Mouse (Mus musculus): Measurements from ENCODE around the gene Pabpn1l.

GRCm38 (mm10) chr8:122584981-122585380 is 37.6 kb downstream of the Pabpn1l start:
- TF ChIP-seq CTCF (IDR thresholded peaks at IDR 0.05; ENCODE audit: control insufficient read depth, insufficient read depth, insufficient replicate concordance, low read depth, low read length) (no peak), POLR2A (IDR thresholded peaks at IDR 0.05; ENCODE audit: control insufficient read depth, low read depth, low read length) (no peak)
